Mouse (Mus musculus) intestine, embryonic 14.5 days (tissue): ENCODE measurements around the gene Prickle1. TPM values are rescaled to one million over a fixed set of nuclear protein-coding genes. Genes with fewer than 3 reads are reported as not detected.

Experiments
- ATAC-seq: fragments of 200-750 bp; cut with Nextera tagmentation; replicated peaks from 2 replicates; pipeline ENCODE4 v1.8.0; 2017; ENCODE audit warnings: low read depth, moderate number of reproducible peaks, moderate TSS enrichment, moderate library complexity; ENCODE audit not compliant: low FRiP score, low TSS enrichment
- DNase-seq: peaks from one replicate; pipeline ENCODE4 v3.0.0-alpha.2; 2018; ENCODE audit warnings: low spot score
- H3K27ac ChIP-seq: fragments of 300-500 bp; sonication (generic); 2 replicates; pipeline ENCODE4 v1.5.1; 2014; ENCODE audit warnings: low read depth, mild to moderate bottlenecking, control low read depth
- H3K27me3 ChIP-seq: fragments of 300-500 bp; sonication (generic); replicated peaks from 2 replicates; pipeline ENCODE4 v1.6.1; 2014; ENCODE audit warnings: low read length, control low read depth; ENCODE audit not compliant: control insufficient read depth, insufficient read depth
- H3K36me3 ChIP-seq: fragments of 300-500 bp; sonication (generic); 2 replicates; pipeline ENCODE4 v1.6.1; 2014; ENCODE audit warnings: low read length, control low read depth; ENCODE audit not compliant: control insufficient read depth, insufficient read depth
- H3K4me1 ChIP-seq: fragments of 300-500 bp; sonication (generic); replicated peaks from 2 replicates; pipeline ENCODE4 v1.6.1; 2014; ENCODE audit warnings: low read length, control low read depth, mixed read lengths; ENCODE audit not compliant: control insufficient read depth, insufficient read depth
- H3K4me2 ChIP-seq: fragments of 300-500 bp; sonication (generic); 2 replicates; pipeline ENCODE4 v1.6.1; 2014; ENCODE audit warnings: low read length
- H3K4me3 ChIP-seq: fragments of 300-500 bp; sonication (generic); 2 replicates; pipeline ENCODE4 v1.5.1; 2014; ENCODE audit warnings: low read depth, low read length, control low read depth, mixed read lengths
- H3K9ac ChIP-seq: fragments of 300-500 bp; sonication (generic); 2 replicates; pipeline ENCODE4 v1.6.1; 2014; ENCODE audit warnings: mild to moderate bottlenecking, low read length
- H3K9me3 ChIP-seq: fragments of 300-500 bp; sonication (generic); 2 replicates; pipeline ENCODE4 v1.6.1; 2016; ENCODE audit warnings: low read length, control low read depth; ENCODE audit not compliant: control insufficient read depth
- WGBS: fragments of 180-500 bp; shearing (Covaris S2); extraction: QIAGEN DNeasy Blood & Tissue Kit; methylation state at CpG from one replicate; pipeline ENCODE4 v1.1.7; 2014; 5-methylcytosine and 5-hydroxymethylcytosine counted together
- polyA plus RNA-seq: library from polyadenylated mRNA; unstranded; fragments of >200 nt; fragmentation: Nextera tagmentation; extraction: Ambion mirVana; gene quantifications from 2 replicates; pipeline ENCODE4 v1.2.1, GENCODE M21; 2014

The Prickle1 gene
- polyA plus RNA-seq, 1 experiment from 2014 or later = 31.0 TPM

GRCm38 (mm10) chr15:93499866-93500265 is 95.8 kb downstream of the Prickle1 start:
- DNase-seq = no peak
- peaks cover 67% of the 10 kb centered on the region for H3K36me3 ChIP-seq
- no peaks in the 10 kb centered on the region for H3K9me3 ChIP-seq
- H3K9ac ChIP-seq = no peak overlapping the region
- H3K4me2 ChIP-seq = no peak overlapping the region
- 86% methylated on average over 9 of the region's 9 CpGs for WGBS
- H3K27me3 ChIP-seq = no peaks in the 10 kb centered on the region
- ATAC-seq = no peak
- H3K4me3 ChIP-seq = no peak overlapping the region
- no peaks in the 10 kb centered on the region for H3K4me1 ChIP-seq
- no peak overlapping the region for H3K27ac ChIP-seq

GRCm38 (mm10) chr15:93494700-93495099 is 101.0 kb downstream of the Prickle1 start:
- 75% methylated on average over 7 of the region's 7 CpGs for WGBS
- DNase-seq (no peak), ATAC-seq (no peak)
- Histone ChIP-seq H3K9me3 (no peaks in the 10 kb centered on the region), H3K4me2 (no peak overlapping the region), H3K4me3 (no peak overlapping the region), H3K27me3 (no peaks in the 10 kb centered on the region), H3K4me1 (no peaks in the 10 kb centered on the region), H3K27ac (no peak overlapping the region), H3K9ac (no peak overlapping the region), H3K36me3 (peaks cover 21% of the 10 kb centered on the region)

GRCm38 (mm10) chr15:93489597-93489996 is 106.1 kb downstream of the Prickle1 start:
- H3K27me3 ChIP-seq = no peaks in the 10 kb centered on the region
- no peaks in the 10 kb centered on the region for H3K36me3 ChIP-seq
- no peaks in the 10 kb centered on the region for H3K9me3 ChIP-seq
- DNase-seq (no peak), ATAC-seq (no peak)
- no peak overlapping the region for H3K9ac ChIP-seq
- 78% methylated on average over 4 of the region's 4 CpGs for WGBS
- H3K4me2 ChIP-seq = no peak overlapping the region
- no peak overlapping the region for H3K27ac ChIP-seq
- no peak overlapping the region for H3K4me3 ChIP-seq
- H3K4me1 ChIP-seq = 0 out of 2 replicates have a peak, but pooled peaks cover 3% of the 10 kb centered on the region

GRCm38 (mm10) chr15:93486066-93486465 is 109.6 kb downstream of the Prickle1 start:
- Histone ChIP-seq H3K4me1 (0 out of 2 replicates have a peak, but pooled peaks cover 3% of the 10 kb centered on the region), H3K27ac (no peak overlapping the region), H3K4me3 (no peak overlapping the region), H3K9me3 (no peaks in the 10 kb centered on the region), H3K36me3 (no peaks in the 10 kb centered on the region), H3K27me3 (no peaks in the 10 kb centered on the region), H3K9ac (no peak overlapping the region), H3K4me2 (no peak overlapping the region)
- DNase-seq = no peak
- no peak for ATAC-seq
- WGBS = 61% methylated on average over 7 of the region's 7 CpGs

- DNase-seq = no peak
- Histone ChIP-seq H3K9ac (no peak overlapping the region), H3K36me3 (no peaks in the 10 kb centered on the region), H3K4me3 (no peak overlapping the region), H3K27me3 (no peaks in the 10 kb centered on the region), H3K4me1 (0 out of 2 replicates have a peak, but pooled peaks cover 3% of the 10 kb centered on the region), H3K4me2 (no peak overlapping the region), H3K27ac (no peak overlapping the region), H3K9me3 (no peaks in the 10 kb centered on the region)
- no peak for ATAC-seq
- 66% methylated on average over 3 of the region's 3 CpGs for WGBS
Measured at GRCm38 (mm10) chr15:93485252-93485651, 110.4 kb downstream of the Prickle1 start.

GRCm38 (mm10) chr15:93484261-93484710 is 111.4 kb downstream of the Prickle1 start:
- Histone ChIP-seq H3K9me3 (no peaks in the 10 kb centered on the region), H3K36me3 (no peaks in the 10 kb centered on the region), H3K27me3 (no peaks in the 10 kb centered on the region), H3K27ac (no peak overlapping the region), H3K4me3 (no peak overlapping the region), H3K4me1 (0 out of 2 replicates have a peak, but pooled peaks cover 3% of the 10 kb centered on the region), H3K4me2 (no peak overlapping the region), H3K9ac (no peak overlapping the region)
- ATAC-seq = no peak
- no peak for DNase-seq
- WGBS = 36% methylated on average over 7 of the region's 7 CpGs

- no peak overlapping the region for H3K4me3 ChIP-seq
- no peak overlapping the region for H3K4me2 ChIP-seq
- no peaks in the 10 kb centered on the region for H3K27me3 ChIP-seq
- DNase-seq (no peak), ATAC-seq (no peak)
- no peak overlapping the region for H3K9ac ChIP-seq
- 71% methylated on average over 10 of the region's 10 CpGs for WGBS
- H3K36me3 ChIP-seq = no peaks in the 10 kb centered on the region
- H3K4me1 ChIP-seq = 0 out of 2 replicates have a peak, but pooled peaks cover 6% of the 10 kb centered on the region
- no peaks in the 10 kb centered on the region for H3K9me3 ChIP-seq
- no peak overlapping the region for H3K27ac ChIP-seq
Measured at GRCm38 (mm10) chr15:93481112-93481511, 114.6 kb downstream of the Prickle1 start.

GRCm38 (mm10) chr15:93479445-93479844 is 116.2 kb downstream of the Prickle1 start:
- H3K4me1 ChIP-seq = peaks cover 9% of the 10 kb centered on the region
- DNase-seq (no peak), ATAC-seq (no peak)
- WGBS = 61% methylated on average over 4 of the region's 4 CpGs
- H3K27ac ChIP-seq = no peak overlapping the region
- no peak overlapping the region for H3K4me2 ChIP-seq
- H3K9ac ChIP-seq = no peak overlapping the region
- H3K27me3 ChIP-seq = no peaks in the 10 kb centered on the region
- H3K36me3 ChIP-seq = no peaks in the 10 kb centered on the region
- H3K4me3 ChIP-seq = no peak overlapping the region
- H3K9me3 ChIP-seq = no peaks in the 10 kb centered on the region

- H3K27me3 ChIP-seq = no peaks in the 10 kb centered on the region
- ATAC-seq (no peak), DNase-seq (no peak)
- no peak overlapping the region for H3K4me2 ChIP-seq
- H3K4me1 ChIP-seq = peaks cover 9% of the 10 kb centered on the region
- H3K9ac ChIP-seq = no peak overlapping the region
- H3K27ac ChIP-seq = no peak overlapping the region
- 88% methylated on average over 3 of the region's 3 CpGs for WGBS
- no peaks in the 10 kb centered on the region for H3K9me3 ChIP-seq
- H3K36me3 ChIP-seq = no peaks in the 10 kb centered on the region
- H3K4me3 ChIP-seq = no peak overlapping the region
Measured at GRCm38 (mm10) chr15:93478676-93479075, 117.0 kb downstream of the Prickle1 start.
